In genomic region chr7:68129546-68130253, GRCm38 (mm10) we compare ENCODE assay signal across 8 mouse cellular contexts.
DNase-seq lines count a peak whose midpoint lies in the region; ATAC-seq and TF ChIP-seq lines count a peak whose summit lies in the region.

No protein-coding gene starts in this region.

- H3K4me3 ChIP-seq in forebrain, embryonic 10.5 days = peak overlapping the region; percentile 76
- peak overlapping the region; percentile 72 for H3K4me3 ChIP-seq in heart, embryonic 16.5 days (ENCODE audit: low read length)
- H3K4me3 ChIP-seq in liver, embryonic 16.5 days (ENCODE audit: low read depth, low read length) = peak overlapping the region; percentile 72
- H3K4me3 ChIP-seq in neural tube, embryonic 13.5 days = peak overlapping the region; percentile 53
- peak overlapping the region; percentile 88 for H3K4me3 ChIP-seq in testis, adult 2 months (ENCODE audit: control insufficient read depth, low read depth, low read length)

- peak; percentile 77 for DNase-seq in CD4-positive, CD25-positive, alpha-beta regulatory T cell, adult 2 months (ENCODE audit: low read depth, low spot score)
- DNase-seq in c-Kit-negative CD71-positive TER-119-positive erythroid progenitor cells, embryonic 14.5 days (ENCODE audit: low read depth, low spot score) = peak; percentile 80
- peak; percentile 76 for DNase-seq in forebrain, embryonic 10.5 days (ENCODE audit: extremely low spot score, low spot score)
- peak; percentile 94 to 95 for DNase-seq in kidney, postnatal 4 days

- peak overlapping the region; percentile 76 for H3K9ac ChIP-seq in heart, embryonic 16.5 days (ENCODE audit: low read length)
- H3K9ac ChIP-seq in liver, embryonic 16.5 days (ENCODE audit: low read depth, low read length) = peak overlapping the region; percentile 76
- peak overlapping the region; percentile 86 for H3K9ac ChIP-seq in neural tube, embryonic 13.5 days

- H3K9me3 ChIP-seq in forebrain, embryonic 10.5 days = no peaks in the 10 kb centered on the region
- H3K9me3 ChIP-seq in heart, embryonic 16.5 days (replicated peaks; ENCODE audit: control insufficient read depth, low read length) = no peaks in the 10 kb centered on the region
- no peaks in the 10 kb centered on the region for H3K9me3 ChIP-seq in liver, embryonic 16.5 days (replicated peaks; ENCODE audit: control insufficient read depth, low read length)
- H3K9me3 ChIP-seq in neural tube, embryonic 13.5 days = no peaks in the 10 kb centered on the region

- TF ChIP-seq CTCF in testis, adult 2 months (IDR thresholded peaks at IDR 0.05; ENCODE audit: control insufficient read depth, insufficient read depth, insufficient replicate concordance, low read depth, low read length) = no peak

- no peaks in the 10 kb centered on the region for H3K36me3 ChIP-seq in forebrain, embryonic 10.5 days (replicated peaks)
- no peaks in the 10 kb centered on the region for H3K36me3 ChIP-seq in heart, embryonic 16.5 days (ENCODE audit: control insufficient read depth, insufficient read depth)
- no peaks in the 10 kb centered on the region for H3K36me3 ChIP-seq in liver, embryonic 16.5 days (ENCODE audit: control insufficient read depth, insufficient read depth)
- no peaks in the 10 kb centered on the region for H3K36me3 ChIP-seq in neural tube, embryonic 13.5 days
- H3K36me3 ChIP-seq in testis, adult 2 months (ENCODE audit: control insufficient read depth, insufficient read depth, low read length) = no peaks in the 10 kb centered on the region

- peaks cover 61% of the 10 kb centered on the region for H3K4me1 ChIP-seq in forebrain, embryonic 10.5 days
- peaks cover 38% of the 10 kb centered on the region for H3K4me1 ChIP-seq in heart, embryonic 16.5 days (ENCODE audit: control insufficient read depth, insufficient read depth, low read length)
- peaks cover 19% of the 10 kb centered on the region for H3K4me1 ChIP-seq in liver, embryonic 16.5 days (ENCODE audit: control insufficient read depth, low read depth, low read length)
- H3K4me1 ChIP-seq in neural tube, embryonic 13.5 days (replicated peaks) = peaks cover 67% of the 10 kb centered on the region
- H3K4me1 ChIP-seq in testis, adult 2 months (ENCODE audit: control insufficient read depth, insufficient read depth, low read length) = peaks cover 8% of the 10 kb centered on the region

- no peaks in the 10 kb centered on the region for H3K27me3 ChIP-seq in forebrain, embryonic 10.5 days (ENCODE audit: poor library complexity, severe bottlenecking)
- no peaks in the 10 kb centered on the region for H3K27me3 ChIP-seq in heart, embryonic 16.5 days (ENCODE audit: control insufficient read depth, insufficient read depth, low read length)
- peaks cover 22% of the 10 kb centered on the region for H3K27me3 ChIP-seq in liver, embryonic 16.5 days (ENCODE audit: control insufficient read depth, insufficient read depth, low read depth, low read length)
- H3K27me3 ChIP-seq in neural tube, embryonic 13.5 days = no peaks in the 10 kb centered on the region
- no peaks in the 10 kb centered on the region for H3K27me3 ChIP-seq in testis, adult 2 months (ENCODE audit: control insufficient read depth, insufficient read depth, low read length)

- H3K27ac ChIP-seq in forebrain, embryonic 10.5 days = peak overlapping the region; percentile 89
- peak overlapping the region; percentile 89 for H3K27ac ChIP-seq in heart, embryonic 16.5 days (ENCODE audit: low read length)
- H3K27ac ChIP-seq in liver, embryonic 16.5 days (ENCODE audit: low read length) = peak overlapping the region; percentile 96
- H3K27ac ChIP-seq in neural tube, embryonic 13.5 days (replicated peaks) = peak overlapping the region; percentile 98
- H3K27ac ChIP-seq in testis, adult 2 months (ENCODE audit: control insufficient read depth, insufficient read depth, low read depth, low read length) = peak overlapping the region; percentile 32; the same call in 1 of the 2 replicates

- ATAC-seq in heart, embryonic 16.5 days (replicated peaks; ENCODE audit: extremely low read depth, insufficient read depth, low FRiP score) = peak; percentile 18; the same call in 1 of the 2 replicates
- ATAC-seq in liver, embryonic 16.5 days (ENCODE audit: low read depth) = peak; percentile 8; the same call in 1 of the 2 replicates
- ATAC-seq in neural tube, embryonic 13.5 days (ENCODE audit: low read depth) = peak; percentile 49

- TF ChIP-seq POLR2A in testis, adult 2 months (IDR thresholded peaks at IDR 0.05; ENCODE audit: control insufficient read depth, low read depth, low read length) = no peak

- H3K4me2 ChIP-seq in heart, embryonic 16.5 days (ENCODE audit: low read depth, low read length) = peak overlapping the region; percentile 91
- peak overlapping the region; percentile 70 for H3K4me2 ChIP-seq in liver, embryonic 16.5 days (ENCODE audit: low read depth, low read length)
- peak overlapping the region; percentile 86 for H3K4me2 ChIP-seq in neural tube, embryonic 13.5 days

- WGBS in forebrain, embryonic 10.5 days = 5% methylated on average over 19 of the region's 19 CpGs
- WGBS in heart, embryonic 16.5 days = 2% methylated on average over 19 of the region's 19 CpGs
- WGBS in liver, embryonic 16.5 days (ENCODE audit: insufficient replicate concordance) = under 1% methylated on average over 19 of the region's 19 CpGs
- WGBS in neural tube, embryonic 13.5 days = under 1% methylated on average over 19 of the region's 19 CpGs

Comparison
In these comparisons a context has a peak if more than half of its experiments do, and no peak if none do; other contexts are left out.
1. Peak in every context shown above with its lines: DNase-seq, ATAC-seq, H3K4me3 ChIP-seq and H3K27ac ChIP-seq.
2. H3K27ac ChIP-seq: peak in every context shown above with its lines; median percentile 98 in neural tube, embryonic 13.5 days; 96 in liver, embryonic 16.5 days; 89 in forebrain, embryonic 10.5 days; 89 in heart, embryonic 16.5 days; 32 in testis, adult 2 months.